Mouse (Mus musculus) adrenal gland, adult 18-20 months (tissue): ENCODE measurements around the gene Tcf7. TPM values are rescaled to one million over a fixed set of nuclear protein-coding genes. Genes with fewer than 3 reads are reported as not detected.
A peak's percentile ranks its signal among the peaks of the same experiment; 100 is the strongest.

Source experiments
- DNase-seq, 2 experiments: peaks; one replicate each; pipeline ENCODE4 v3.0.0; 2021 to 2022; ENCODE audit warnings: low spot score in 2 of 2
- total RNA-seq, 2 experiments: library from RNA; stranded (reverse); gene quantifications; 1 replicate in 1 of 2; 2 replicates in 1 of 2; pipeline ENCODE4 v1.2.3; 2021

Tcf7 gene
- total RNA-seq, 2 experiments from 2014 or later, result 35.1 to 46.9 TPM

- peak; percentile 63 to 72 for DNase-seq
Measured at GRCm38 (mm10) chr11:52283596-52284571, 1.1 kb upstream of the Tcf7 start.

DNA sequence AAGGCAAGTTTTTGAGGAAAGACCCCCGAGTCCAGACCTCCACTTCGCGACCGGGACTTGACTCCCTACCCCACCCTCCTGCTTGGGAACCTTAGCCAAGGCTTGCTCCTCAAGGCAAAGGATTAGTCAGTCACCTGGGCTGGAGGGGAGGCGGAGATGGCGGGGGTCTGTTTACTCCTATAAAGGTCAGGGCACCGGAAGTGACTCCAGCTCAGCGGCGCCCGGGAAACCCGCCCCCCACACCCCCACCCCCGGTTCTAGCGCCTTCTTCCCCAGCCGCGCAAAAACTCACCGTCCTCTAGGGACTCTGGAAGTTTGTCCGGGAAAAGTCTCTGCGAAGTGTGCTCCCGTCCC, 417 bp downstream of the Tcf7 start:
- DNase-seq, result no peak

- DNase-seq, result no peak
Measured at GRCm38 (mm10) chr11:52281568-52282328, 1.1 kb downstream of the Tcf7 start.

DNA sequence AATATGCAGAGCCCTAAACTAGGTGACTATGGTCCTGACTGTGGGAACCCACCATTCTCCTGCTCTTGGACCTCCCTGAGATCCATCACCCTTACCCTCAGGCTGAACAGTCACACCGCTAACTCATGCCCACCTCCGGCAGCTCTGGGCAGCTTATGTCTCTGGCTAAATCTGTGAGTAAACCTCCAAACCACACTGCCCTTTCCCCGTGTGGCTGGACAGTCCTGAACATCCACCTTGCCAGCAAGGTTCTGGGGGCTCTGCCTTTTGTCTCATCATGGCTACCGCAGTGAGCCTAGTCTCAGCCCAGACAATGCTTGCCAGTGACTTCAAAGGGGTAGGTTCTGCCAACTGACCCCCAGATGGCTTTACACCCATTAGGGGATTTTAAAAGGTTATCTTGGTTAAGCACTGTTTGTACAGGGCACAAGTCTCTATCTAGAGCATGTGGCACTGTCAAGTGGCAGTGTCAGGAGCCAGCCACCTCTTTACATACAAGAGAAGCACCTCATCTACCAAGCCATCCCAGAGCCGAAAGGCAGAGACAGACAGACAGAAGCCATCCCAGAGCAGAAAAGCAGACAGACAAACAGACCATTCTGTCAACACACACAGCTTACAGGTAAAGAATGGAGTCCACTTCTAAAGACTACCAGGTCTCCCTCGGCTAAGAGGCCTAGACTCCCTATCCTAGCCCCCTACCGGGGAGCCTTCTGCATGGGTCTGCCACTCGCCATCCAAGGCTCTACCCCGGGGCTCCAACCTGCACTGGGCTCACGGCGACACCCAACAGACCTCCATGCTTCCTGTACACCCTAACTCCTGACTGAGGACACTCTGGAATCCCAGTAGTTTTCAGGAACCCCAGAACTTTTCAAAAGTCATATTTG, 2.0 kb downstream of the Tcf7 start:
- no peak for DNase-seq

DNA sequence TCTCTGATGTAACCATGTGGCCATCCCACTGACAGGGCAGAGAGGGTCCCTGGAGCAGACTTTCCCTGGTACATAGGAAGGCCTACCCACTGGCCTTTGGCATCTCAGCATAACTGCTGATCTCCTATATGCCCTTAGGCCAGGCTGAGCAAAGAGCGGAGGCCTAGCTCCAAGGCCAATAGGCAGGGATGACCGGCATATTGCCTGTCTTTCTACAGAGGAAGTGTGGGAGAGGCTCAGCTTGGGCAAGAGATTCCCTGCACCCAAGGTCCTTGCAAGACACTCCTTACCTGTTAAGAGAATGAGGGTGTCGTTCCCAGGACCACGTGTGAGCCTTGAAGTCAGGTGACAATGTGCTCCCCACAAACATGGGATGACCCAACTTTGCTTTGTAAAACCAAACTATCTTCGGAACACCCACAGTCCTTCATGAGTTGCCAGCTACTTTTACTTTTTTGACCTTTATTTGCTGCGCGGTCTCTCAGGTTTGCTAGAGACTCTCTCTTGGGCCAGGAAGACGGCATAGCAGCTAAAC, 3.1 kb downstream of the Tcf7 start:
- DNase-seq, result no peak

DNA sequence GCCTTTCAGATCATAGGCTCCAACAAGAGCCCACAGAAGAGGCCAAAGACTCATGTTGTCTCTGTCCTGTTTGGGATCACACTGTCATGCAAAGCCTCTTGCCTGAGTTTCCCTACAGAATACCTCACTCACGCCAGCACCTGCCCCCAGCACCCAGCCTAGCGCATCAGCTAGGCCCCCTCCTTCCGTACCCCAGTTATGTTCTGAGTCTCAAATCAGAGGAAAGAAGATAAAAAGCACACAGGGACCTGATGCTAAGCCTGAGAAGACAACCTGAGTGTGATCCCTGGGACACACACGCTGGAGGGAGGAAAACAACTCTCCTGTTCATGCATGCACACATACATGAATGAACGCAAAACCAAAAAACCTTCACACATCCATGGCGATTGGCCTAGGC, 3.8 kb downstream of the Tcf7 start:
- DNase-seq, result no peak

- no peak for DNase-seq
Measured at GRCm38 (mm10) chr11:52278164-52278563, 4.7 kb downstream of the Tcf7 start.

DNA sequence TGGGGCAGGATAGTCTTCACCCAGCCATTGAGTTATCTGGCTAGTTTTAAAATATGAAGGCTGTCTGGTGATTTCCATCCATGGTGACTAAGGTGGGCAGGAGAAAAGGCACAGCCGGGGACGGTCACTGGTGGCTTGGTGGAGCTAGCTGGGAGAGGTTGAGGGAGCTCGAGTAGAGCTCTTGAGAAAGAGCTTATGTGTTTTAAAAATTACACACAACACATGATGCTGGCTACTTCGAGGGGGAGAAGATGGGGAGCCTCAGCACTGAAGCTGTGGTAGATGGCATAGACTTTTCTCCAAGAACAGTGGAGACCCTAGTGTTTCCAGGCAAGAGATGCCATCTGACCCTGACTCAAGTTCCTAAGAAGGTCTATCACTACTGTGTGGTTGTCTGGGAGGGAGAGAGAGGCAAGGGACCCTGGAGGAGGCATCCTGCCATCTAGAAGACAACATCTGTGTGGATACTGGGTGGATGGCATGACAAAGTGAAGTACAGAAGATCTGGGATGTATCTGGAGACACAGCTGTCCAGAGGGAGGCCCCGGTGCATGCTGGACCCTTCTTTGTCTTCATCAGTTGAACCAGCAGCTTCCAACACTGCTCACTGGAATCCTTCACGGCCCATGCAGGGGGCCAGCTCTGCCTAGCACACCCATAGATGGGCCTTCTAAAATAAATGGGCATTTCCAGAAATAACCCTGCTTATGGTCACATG, 5.2 kb downstream of the Tcf7 start:
- no peak for DNase-seq

DNA sequence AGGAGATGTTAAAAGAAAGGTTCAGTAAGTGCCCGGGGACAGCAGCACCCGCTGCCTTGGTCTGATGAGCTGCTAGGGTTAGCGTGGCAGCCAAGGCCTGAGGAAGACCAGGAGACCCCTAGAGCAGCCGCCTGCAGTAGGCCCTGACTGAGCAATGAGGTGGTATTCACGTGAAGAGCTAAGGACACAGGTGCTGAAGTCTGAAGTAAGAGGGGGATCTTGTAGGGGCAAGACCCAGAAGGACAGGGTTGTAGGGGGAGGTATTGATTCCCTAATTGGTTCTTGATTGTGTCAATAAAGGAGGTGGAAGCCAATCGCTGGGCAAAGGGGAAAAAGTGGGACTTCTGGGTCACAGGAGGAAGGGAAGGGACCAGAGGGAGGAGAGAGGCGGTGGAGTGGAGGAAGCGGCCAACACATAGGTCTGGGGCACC, 5.8 kb downstream of the Tcf7 start:
- no peak for DNase-seq

GRCm38 (mm10) chr11:52275774-52276555, 6.8 kb downstream of the Tcf7 start:
- DNase-seq, result no peak

- DNase-seq, result no peak
Measured at GRCm38 (mm10) chr11:52275366-52275765, 7.4 kb downstream of the Tcf7 start.

- no peak for DNase-seq
Measured at GRCm38 (mm10) chr11:52274456-52275112, 8.2 kb downstream of the Tcf7 start.

DNA sequence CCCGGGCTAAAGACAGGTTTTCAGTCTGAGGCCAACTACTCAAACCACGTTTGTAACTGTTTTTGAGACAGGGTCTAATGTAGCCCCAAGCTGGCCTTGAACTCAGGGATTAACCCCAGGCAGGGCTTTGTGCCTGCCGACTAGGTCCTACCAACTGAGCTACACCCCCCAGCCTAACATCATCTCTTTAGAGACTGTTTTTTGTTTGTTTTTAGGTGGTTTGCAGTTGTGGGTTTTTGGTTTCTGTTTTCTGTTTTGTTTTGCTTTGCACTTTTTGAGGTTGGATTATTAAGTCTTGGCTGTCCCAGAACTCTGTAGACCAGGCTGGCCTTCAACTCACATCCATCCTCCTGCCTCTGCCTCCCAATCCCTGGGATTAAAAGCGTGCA, 8.9 kb downstream of the Tcf7 start:
- DNase-seq, result no peak

DNA sequence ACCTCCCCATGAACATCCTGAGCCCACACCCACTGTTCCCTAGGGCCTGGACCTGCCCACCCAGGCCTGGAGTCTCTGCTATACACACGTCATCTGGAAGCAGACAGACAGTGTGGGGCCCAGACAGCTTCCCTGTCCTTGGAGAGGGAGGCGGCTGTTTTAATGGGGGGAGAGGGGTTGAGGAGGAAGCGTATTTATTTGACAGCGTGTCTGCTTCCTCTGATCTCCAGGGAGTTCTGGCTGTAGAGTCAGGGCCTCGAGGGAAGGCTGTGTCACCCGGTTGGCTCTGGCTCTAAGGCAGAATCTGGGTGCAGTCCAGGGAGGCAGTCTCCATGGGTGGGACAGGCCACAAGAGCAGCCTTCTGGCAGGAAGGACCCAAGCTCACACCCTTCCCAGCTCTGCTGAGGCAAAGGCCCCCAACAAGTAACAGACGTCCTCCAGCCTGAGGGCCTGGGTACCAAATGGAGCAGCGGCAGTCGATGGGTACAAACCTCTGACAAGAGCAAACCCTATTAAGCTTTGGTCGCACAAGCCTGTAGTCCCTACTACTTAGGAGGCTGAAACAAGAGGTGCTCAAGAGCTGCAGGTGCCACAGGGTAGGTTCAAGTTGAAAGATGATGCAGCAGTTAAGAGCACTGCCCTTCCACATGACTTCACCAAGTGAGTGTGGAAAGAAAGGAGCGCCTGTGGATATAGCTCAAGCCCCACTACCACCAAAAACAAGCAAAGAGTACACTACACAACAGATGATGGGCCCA, 9.5 kb downstream of the Tcf7 start:
- no peak for DNase-seq

DNA sequence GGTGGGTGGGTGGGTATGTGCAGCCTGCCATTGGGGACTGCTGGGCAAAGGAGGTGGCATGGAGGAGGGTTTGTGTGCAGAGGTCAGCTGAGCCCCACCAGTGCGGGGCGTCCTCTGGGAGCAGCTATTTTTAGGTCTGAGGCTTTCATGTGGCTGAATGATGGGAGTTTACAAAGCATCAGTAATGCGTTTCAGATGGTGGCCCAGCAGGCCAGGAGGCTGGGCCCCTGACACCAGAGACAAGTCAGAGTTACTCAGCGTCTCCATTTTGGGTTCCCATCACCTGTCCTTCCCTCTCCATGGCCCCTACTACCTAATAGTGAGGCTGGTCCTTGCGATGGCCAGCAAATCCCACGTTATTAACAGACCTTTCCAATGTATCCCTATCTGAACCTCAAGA, 10.2 kb downstream of the Tcf7 start:
- DNase-seq, result no peak

- no peak for DNase-seq
Measured at GRCm38 (mm10) chr11:52271765-52272495, 10.9 kb downstream of the Tcf7 start.

DNA sequence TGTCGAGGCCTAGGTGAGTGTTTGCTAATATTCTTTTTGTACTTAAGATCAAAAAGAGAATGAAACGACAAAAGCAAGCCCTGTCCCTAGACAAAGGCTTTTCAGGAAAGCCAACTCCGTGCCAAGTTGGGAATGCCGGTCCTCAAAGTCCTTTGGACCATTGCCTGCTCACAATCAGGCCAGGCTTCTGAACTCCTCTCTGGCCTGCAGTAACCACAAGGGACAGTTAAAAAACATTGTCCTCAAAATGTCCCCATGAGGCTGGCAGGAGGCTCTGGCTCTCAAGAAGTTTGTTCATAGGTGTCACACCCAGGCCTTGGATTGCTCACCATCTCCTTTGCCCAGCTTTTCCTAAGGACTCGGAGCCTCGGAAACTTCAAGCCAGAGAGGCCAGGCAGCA, 13.0 kb downstream of the Tcf7 start:
- DNase-seq, result no peak
